Mouse (Mus musculus) adrenal gland, adult 2 months (tissue): Measurements from ENCODE around the gene Abcb9. TPM values are rescaled to one million over a fixed set of nuclear protein-coding genes. Genes with fewer than 3 reads are reported as not detected.

Source experiments
- DNase-seq: peaks from one replicate; pipeline ENCODE4 v3.0.0; 2021
- polyA plus RNA-seq: library from polyadenylated mRNA; depleted of rRNA; stranded (reverse); fragments of >200 nt; gene quantifications from 2 replicates; pipeline ENCODE4 v1.2.3, GENCODE M21; 2012; rRNA removed
- total RNA-seq, 2 experiments: library from RNA; stranded (reverse); gene quantifications; 2 replicates each; pipeline ENCODE4 v1.2.3; 2021

Gene Abcb9
- total and polyA plus RNA-seq, 3 experiments = 9.9 to 16.0 (median 14.8) TPM

- no peak for DNase-seq
These were observed 81.9 kb downstream of the Abcb9 start for GRCm38 (mm10) chr5:124013747-124014146.

GRCm38 (mm10) chr5:124012885-124013284 lies 82.7 kb downstream of the Abcb9 start:
- DNase-seq = peak; percentile 88

- DNase-seq = peak; percentile 44
These were observed 83.7 kb downstream of the Abcb9 start for GRCm38 (mm10) chr5:124011927-124012326.

Other genes with a start within 250 kb of the Abcb9 start
- 1 to 10 TPM; 2.1 to 7.9 TPM for gene Hcar2, start 230.3 kb downstream of the Abcb9 start, total RNA-seq
- 2.8 and 8.9 TPM in 2 replicates for gene Hcar2, start 230.3 kb downstream of the Abcb9 start, polyA plus RNA-seq
- 10 to 100 TPM in 1 of 2 experiments, 1 to 10 TPM in 1; 6.1 to 26.6 TPM for gene Hcar1, start 215.8 kb downstream of the Abcb9 start, total RNA-seq
- gene Hcar1, start 215.8 kb downstream of the Abcb9 start, polyA plus RNA-seq = 13.9 and 25.3 TPM in 2 replicates
- gene Denr, start 188.6 kb downstream of the Abcb9 start, total RNA-seq = 10 to 100 TPM; 80.5 to 93.0 TPM
- 7.8 and 10.7 TPM in 2 replicates for gene Denr, start 188.6 kb downstream of the Abcb9 start, polyA plus RNA-seq
- 1 to 10 TPM; 1.9 to 2.0 TPM for gene Gm43518, start 168.4 kb downstream of the Abcb9 start, total RNA-seq
- gene Gm43518, start 168.4 kb downstream of the Abcb9 start, polyA plus RNA-seq = not detected in 2 replicates
- 1 to 10 TPM; 2.4 to 5.7 TPM for gene Ccdc62, start 165.1 kb downstream of the Abcb9 start, total RNA-seq
- 2.4 and 3.2 TPM in 2 replicates for gene Ccdc62, start 165.1 kb downstream of the Abcb9 start, polyA plus RNA-seq
- 10 to 100 TPM; 16.4 to 19.3 TPM for gene Hip1r, start 122.2 kb downstream of the Abcb9 start, total RNA-seq
- gene Hip1r, start 122.2 kb downstream of the Abcb9 start, polyA plus RNA-seq = 6.5 and 10.4 TPM in 2 replicates
- 100 to 1,000 TPM in 1 of 2 experiments, 10 to 100 TPM in 1; 65.8 to 146 TPM for gene Vps37b, start 63.5 kb downstream of the Abcb9 start, total RNA-seq
- 198 and 208 TPM in 2 replicates for gene Vps37b, start 63.5 kb downstream of the Abcb9 start, polyA plus RNA-seq
- 10 to 100 TPM; 28.9 to 49.2 TPM for gene Ogfod2, start 16.5 kb upstream of the Abcb9 start, total RNA-seq
- gene Ogfod2, start 16.5 kb upstream of the Abcb9 start, polyA plus RNA-seq = 177 and 230 TPM in 2 replicates
- gene Arl6ip4, start 20.3 kb upstream of the Abcb9 start, total RNA-seq = 10 to 100 TPM; 40.0 to 56.3 TPM
- gene Arl6ip4, start 20.3 kb upstream of the Abcb9 start, polyA plus RNA-seq = 18.8 and 28.8 TPM in 2 replicates
- gene Pitpnm2, start 154.0 kb upstream of the Abcb9 start, total RNA-seq = 10 to 100 TPM; 41.6 to 65.2 TPM
- 158 and 207 TPM in 2 replicates for gene Pitpnm2, start 154.0 kb upstream of the Abcb9 start, polyA plus RNA-seq
- 1 to 10 TPM; 7.7 to 8.8 TPM for gene Mphosph9, start 232.2 kb upstream of the Abcb9 start, total RNA-seq
- 1.6 and 2.1 TPM in 2 replicates for gene Mphosph9, start 232.2 kb upstream of the Abcb9 start, polyA plus RNA-seq
- gene 2810006K23Rik, start 232.3 kb upstream of the Abcb9 start, total RNA-seq = 10 to 100 TPM; 14.1 to 17.0 TPM
- gene 2810006K23Rik, start 232.3 kb upstream of the Abcb9 start, polyA plus RNA-seq = 5.8 and 6.0 TPM in 2 replicates